In the genomic region with DNA sequence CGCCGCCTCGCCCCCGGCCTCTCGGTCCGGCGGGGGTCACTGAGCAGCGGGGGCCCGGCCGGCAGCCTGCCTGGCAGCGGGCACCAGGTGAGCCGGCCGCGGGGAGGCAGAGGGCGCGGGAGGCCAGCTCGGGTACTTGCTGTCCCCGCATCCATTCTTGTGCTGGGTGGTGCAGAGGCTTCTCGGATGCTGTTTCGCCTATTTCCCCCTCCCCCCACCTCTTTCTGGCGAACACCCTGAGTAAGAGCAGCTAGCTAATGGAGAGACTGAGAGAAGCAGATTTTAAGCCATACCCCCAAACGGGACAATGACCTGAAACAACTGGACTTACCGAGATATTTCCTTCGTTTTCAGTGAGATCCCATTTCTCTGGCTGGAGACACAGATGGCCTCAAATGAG, we compare ENCODE assay signal across 8 mouse cellular contexts. TPM values are rescaled to one million over a fixed set of nuclear protein-coding genes. Genes with fewer than 3 reads are reported as not detected.
DNase-seq lines count a peak whose midpoint lies in the region; ATAC-seq lines count a peak whose summit lies in the region.

No protein-coding gene starts in this region.

- H3K4me3 ChIP-seq in lung, embryonic 16.5 days (ENCODE audit: low read length), result peak overlapping the region; percentile 99
- peak overlapping the region; percentile 96 for H3K4me3 ChIP-seq in forebrain, embryonic 16.5 days (replicated peaks; ENCODE audit: low read length)
- H3K4me3 ChIP-seq in midbrain, embryonic 13.5 days (replicated peaks), result peak overlapping the region; percentile 85

- under 1% methylated on average over 13 of the region's 24 CpGs for WGBS in lung, embryonic 16.5 days
- 3% methylated on average over 23 of the region's 24 CpGs for WGBS in forebrain, embryonic 16.5 days
- WGBS in midbrain, embryonic 13.5 days, result 0% methylated on average over 24 of the region's 24 CpGs

- H3K4me1 ChIP-seq in lung, embryonic 16.5 days (replicated peaks; ENCODE audit: control insufficient read depth, insufficient read depth, low read length), result peaks cover 10% of the 10 kb centered on the region
- H3K4me1 ChIP-seq in forebrain, embryonic 16.5 days (replicated peaks; ENCODE audit: control insufficient read depth, insufficient read depth, low read length), result peaks cover 12% of the 10 kb centered on the region
- H3K4me1 ChIP-seq in midbrain, embryonic 13.5 days (replicated peaks), result peaks cover 31% of the 10 kb centered on the region

- H3K27ac ChIP-seq in lung, embryonic 16.5 days (ENCODE audit: low read length), result peak overlapping the region; percentile 97
- peak overlapping the region; percentile 96 for H3K27ac ChIP-seq in forebrain, embryonic 16.5 days (ENCODE audit: low read length)
- H3K27ac ChIP-seq in midbrain, embryonic 13.5 days, result peak overlapping the region; percentile 99

- peak overlapping the region; percentile 70 for H3K4me2 ChIP-seq in lung, embryonic 16.5 days (ENCODE audit: low read depth, low read length)
- H3K4me2 ChIP-seq in forebrain, embryonic 16.5 days (ENCODE audit: low read length), result peak overlapping the region; percentile 86
- H3K4me2 ChIP-seq in midbrain, embryonic 13.5 days (replicated peaks), result peak overlapping the region; percentile 79

- H3K9ac ChIP-seq in lung, embryonic 16.5 days (ENCODE audit: low read length), result peak overlapping the region; percentile 93
- peak overlapping the region; percentile 98 for H3K9ac ChIP-seq in forebrain, embryonic 16.5 days (replicated peaks; ENCODE audit: low read depth, low read length)
- H3K9ac ChIP-seq in midbrain, embryonic 13.5 days (replicated peaks), result peak overlapping the region; percentile 91

- peaks cover 3% of the 10 kb centered on the region for H3K36me3 ChIP-seq in lung, embryonic 16.5 days (ENCODE audit: control insufficient read depth, insufficient read depth, low read length)
- peaks cover 5% of the 10 kb centered on the region; the same call in 1 of the 2 replicates for H3K36me3 ChIP-seq in forebrain, embryonic 16.5 days (ENCODE audit: control insufficient read depth, insufficient read depth)
- peaks cover 23% of the 10 kb centered on the region for H3K36me3 ChIP-seq in midbrain, embryonic 13.5 days

- no peak for DNase-seq in lung, postnatal 10 days
- peak; percentile 75 for DNase-seq in ZHBTc4 (ENCODE audit: low read depth, low spot score)
- DNase-seq in layer of hippocampus, adult 9-10 months (ENCODE audit: low spot score), result peak; percentile 18
- DNase-seq in kidney, postnatal 4 days, result no peak

- ATAC-seq in lung, embryonic 16.5 days (ENCODE audit: low read depth), result no peak; the same call in 1 of the 2 replicates
- ATAC-seq in forebrain, embryonic 16.5 days, result peak; percentile 74
- ATAC-seq in midbrain, embryonic 13.5 days, result peak; percentile 89
- no peak for ATAC-seq in monocyte, adult 5-6 weeks (replicated peaks; ENCODE audit: insufficient number of reproducible peaks, low FRiP score, low TSS enrichment, poor library complexity, severe bottlenecking)

- H3K27me3 ChIP-seq in lung, embryonic 16.5 days (ENCODE audit: control insufficient read depth, insufficient read depth, low read depth, low read length), result no peaks in the 10 kb centered on the region
- no peaks in the 10 kb centered on the region for H3K27me3 ChIP-seq in forebrain, embryonic 16.5 days (replicated peaks; ENCODE audit: control insufficient read depth, insufficient read depth, low read length)
- no peaks in the 10 kb centered on the region for H3K27me3 ChIP-seq in midbrain, embryonic 13.5 days

- H3K9me3 ChIP-seq in lung, embryonic 16.5 days (ENCODE audit: control insufficient read depth, low read length), result no peaks in the 10 kb centered on the region
- no peaks in the 10 kb centered on the region for H3K9me3 ChIP-seq in forebrain, embryonic 16.5 days (ENCODE audit: control insufficient read depth, low read length)
- H3K9me3 ChIP-seq in midbrain, embryonic 13.5 days, result no peaks in the 10 kb centered on the region

RNA-seq across cellular contexts. Expression of gene Phtf1, which starts 0.8 kb away (rescaled TPM):
- 23.1 and 24.3 TPM in 2 replicates for polyA plus RNA-seq in lung, embryonic 16.5 days (2015; fragmentation: Nextera tagmentation; extraction: Ambion mirVana)
- polyA plus RNA-seq in forebrain, embryonic 16.5 days (2015; fragmentation: Nextera tagmentation; extraction: Ambion mirVana), result 26.0 and 30.3 TPM in 2 replicates
- polyA plus RNA-seq in midbrain, embryonic 13.5 days (2015; fragmentation: Nextera tagmentation; extraction: Ambion mirVana), result 29.7 and 33.2 TPM in 2 replicates
- total RNA-seq in monocyte, adult 5-6 weeks (2017), result 10.3 to 33.4 TPM (median 19.3 TPM) in 3 replicates

RNA-seq across cellular contexts. Expression of gene Rsbn1, which starts 54.8 kb away (rescaled TPM):
- 7.7 and 8.9 TPM in 2 replicates for polyA plus RNA-seq in lung, embryonic 16.5 days (2015; fragmentation: Nextera tagmentation; extraction: Ambion mirVana)
- 21.1 and 23.4 TPM in 2 replicates for polyA plus RNA-seq in forebrain, embryonic 16.5 days (2015; fragmentation: Nextera tagmentation; extraction: Ambion mirVana)
- polyA plus RNA-seq in midbrain, embryonic 13.5 days (2015; fragmentation: Nextera tagmentation; extraction: Ambion mirVana), result 23.8 and 24.6 TPM in 2 replicates
- 39.6 to 51.5 TPM (median 41.7 TPM) in 3 replicates for total RNA-seq in monocyte, adult 5-6 weeks (2017)

Comparison
In these comparisons a context has a peak if more than half of its experiments do, and no peak if none do; other contexts are left out.
1. ATAC-seq: peak in forebrain, embryonic 16.5 days (single experiment) and midbrain, embryonic 13.5 days (single experiment); none in lung, embryonic 16.5 days (single experiment) and monocyte, adult 5-6 weeks (single experiment).
2. DNase-seq: peak in ZHBTc4 (single experiment) and layer of hippocampus, adult 9-10 months (single experiment); none in lung, postnatal 10 days (single experiment) and kidney, postnatal 4 days (0 of 2).
3. Peak in every context shown above with its lines, with median percentiles within 50 percentile points of each other: H3K27ac ChIP-seq, H3K4me2 ChIP-seq, H3K4me3 ChIP-seq and H3K9ac ChIP-seq.